Mouse (Mus musculus) CH12.LX (cell line): ENCODE results near the gene Sec14l1. TPM values are rescaled to one million over a fixed set of nuclear protein-coding genes. Genes with fewer than 3 reads are reported as not detected.

ENCODE experiments used
- DNase-seq: peaks from one replicate; pipeline ENCODE4 v3.0.0-alpha.2; 2013; ENCODE audit errors: extremely low read depth
- H3K27ac ChIP-seq: 2 replicates; pipeline ENCODE4 v1.5.1; 2012; ENCODE audit warnings: low read depth, mild to moderate bottlenecking, control low read depth, moderate library complexity; ENCODE audit not compliant: insufficient read depth
- H3K27me3 ChIP-seq: replicated peaks from 2 replicates; pipeline ENCODE3; 2012; ENCODE audit warnings: inconsistent platforms
- H3K36me3 ChIP-seq, 2 experiments: replicated peaks in 1 of 2; 2 replicates each; pipeline versions ENCODE3 to v1.6.1; 2012; ENCODE audit warnings: inconsistent platforms in 1 of 2, low read length in 1 of 2, mild to moderate bottlenecking in 1 of 2, mixed read lengths in 1 of 2, moderate library complexity in 1 of 2; ENCODE audit not compliant: control insufficient read depth in 1 of 2, insufficient read depth in 1 of 2
- H3K4me1 ChIP-seq, 2 experiments: 2 replicates each; pipeline ENCODE4 v1.6.1; 2012; ENCODE audit warnings: inconsistent platforms in 1 of 2, moderate library complexity in 1 of 2; ENCODE audit not compliant: insufficient read depth in 2 of 2, control insufficient read depth in 1 of 2
- H3K4me2 ChIP-seq: 2 replicates; pipeline ENCODE4 v1.6.1; 2012; ENCODE audit warnings: low read depth, mild to moderate bottlenecking, control low read depth; ENCODE audit not compliant: poor library complexity, insufficient read depth, severe bottlenecking
- H3K4me3 ChIP-seq, 3 experiments: fragments of 150-350 bp in 1 of 3; sonication (generic) in 1 of 3; replicated peaks in 1 of 3; 2 replicates each; pipeline versions ENCODE3 to v1.5.1; 2011 to 2012; ENCODE audit warnings: low read depth in 2 of 3, low read length in 2 of 3, mild to moderate bottlenecking in 2 of 3, moderate library complexity in 2 of 3, control low read depth in 1 of 3, improper control_type of control experiment in 1 of 3, inconsistent platforms in 1 of 3, mixed read lengths in 1 of 3; ENCODE audit not compliant: poor library complexity in 1 of 3
- H3K79me2 ChIP-seq: replicated peaks from 2 replicates; pipeline ENCODE4 v1.6.1; 2012; ENCODE audit warnings: mild to moderate bottlenecking, moderate library complexity; ENCODE audit not compliant: control insufficient read depth, poor library complexity, insufficient read depth, severe bottlenecking; ENCODE audit errors: extremely low read depth
- H3K9ac ChIP-seq: 2 replicates; pipeline ENCODE4 v1.6.1; 2012; ENCODE audit warnings: low read depth, mild to moderate bottlenecking, control low read depth, moderate library complexity; ENCODE audit not compliant: insufficient read depth
- H3K9me3 ChIP-seq: replicated peaks from 2 replicates; pipeline ENCODE3; 2012; ENCODE audit warnings: low read length, inconsistent platforms, mixed read lengths
- CHD1 ChIP-seq: IDR thresholded peaks from 2 replicates; pipeline ENCODE4 v1.6.1; 2012; ENCODE audit warnings: low read depth, low read length, improper control_type of control experiment, inconsistent platforms
- CTCF ChIP-seq, 2 experiments: IDR thresholded peaks in 1 of 2; conservative IDR thresholded peaks in 1 of 2; 2 replicates each; pipeline ENCODE4 v1.5.1; 2011 to 2012; ENCODE audit warnings: low read depth in 2 of 2, low read length in 2 of 2, improper control_type of control experiment in 1 of 2, inconsistent platforms in 1 of 2, mild to moderate bottlenecking in 1 of 2, moderate library complexity in 1 of 2
- GABPA ChIP-seq: IDR thresholded peaks from 2 replicates; pipeline ENCODE4 v1.6.1; 2012; ENCODE audit warnings: low read depth, low read length, improper control_type of control experiment, inconsistent platforms; ENCODE audit not compliant: insufficient replicate concordance
- HCFC1 ChIP-seq: IDR thresholded peaks from 2 replicates; pipeline ENCODE4 v1.6.1; 2012; ENCODE audit warnings: low read depth, mild to moderate bottlenecking, inconsistent platforms, low read length, improper control_type of control experiment
- JUN ChIP-seq: IDR thresholded peaks from 2 replicates; pipeline ENCODE4 v1.6.1; 2011; ENCODE audit warnings: low read depth, mild to moderate bottlenecking, low read length, improper control_type of control experiment, moderate library complexity; ENCODE audit not compliant: insufficient read depth
- JUND ChIP-seq: conservative IDR thresholded peaks from 2 replicates; pipeline ENCODE4 v1.6.1; 2011; ENCODE audit warnings: low read depth, low read length, improper control_type of control experiment
- MAFK ChIP-seq: IDR thresholded peaks from 2 replicates; pipeline ENCODE4 v1.6.1; 2011; ENCODE audit warnings: low read length, improper control_type of control experiment; ENCODE audit not compliant: insufficient replicate concordance
- MAX ChIP-seq: IDR thresholded peaks from 2 replicates; pipeline ENCODE4 v1.6.1; 2011; ENCODE audit warnings: low read length, improper control_type of control experiment
- MAZ ChIP-seq: IDR thresholded peaks from 2 replicates; pipeline ENCODE4 v1.6.1; 2012; ENCODE audit warnings: low read depth, mild to moderate bottlenecking, inconsistent platforms, low read length, improper control_type of control experiment, moderate library complexity
- MXI1 ChIP-seq: IDR thresholded peaks from 2 replicates; pipeline ENCODE4 v1.6.1; 2011; ENCODE audit warnings: mild to moderate bottlenecking, low read depth, low read length, improper control_type of control experiment
- MYC ChIP-seq: IDR thresholded peaks from 2 replicates; pipeline ENCODE4 v1.6.1; 2011; ENCODE audit warnings: low read depth, mild to moderate bottlenecking, improper control_type of control experiment, low read length
- POLR2AphosphoS2 ChIP-seq: IDR thresholded peaks from 2 replicates; pipeline ENCODE4 v1.6.1; 2011; ENCODE audit warnings: low read depth, low read length, improper control_type of control experiment
- RAD21 ChIP-seq: IDR thresholded peaks from 2 replicates; pipeline ENCODE4 v1.6.1; 2011; ENCODE audit warnings: low read depth, mild to moderate bottlenecking, low read length, improper control_type of control experiment, moderate library complexity
- SIN3A ChIP-seq: IDR thresholded peaks from 2 replicates; pipeline ENCODE4 v1.6.1; 2012; ENCODE audit warnings: low read length, improper control_type of control experiment, inconsistent platforms
- USF2 ChIP-seq: conservative IDR thresholded peaks from 2 replicates; pipeline ENCODE4 v1.6.1; 2011; ENCODE audit warnings: low read depth, low read length, improper control_type of control experiment
- ZC3H11A ChIP-seq: IDR thresholded peaks from 2 replicates; pipeline ENCODE4 v1.6.1; 2012; ENCODE audit warnings: low read depth, mild to moderate bottlenecking, inconsistent platforms, low read length, improper control_type of control experiment
- ZKSCAN1 ChIP-seq: IDR thresholded peaks from 2 replicates; pipeline ENCODE4 v1.6.1; 2012; ENCODE audit warnings: low read depth, inconsistent platforms, low read length, improper control_type of control experiment, borderline replicate concordance
- ZMIZ1 ChIP-seq: IDR thresholded peaks from 2 replicates; pipeline ENCODE4 v1.6.1; 2012; ENCODE audit warnings: low read depth, mild to moderate bottlenecking, inconsistent platforms, low read length, improper control_type of control experiment
- dilution Hi-C: fragments of 300-500 bp; cut with MboI; formaldehyde crosslinking; loops from 2 replicates; pipeline ENCODE4 v1.14.3; 2020; ENCODE audit warnings: low sequenced_read_pairs; ENCODE audit not compliant: extremely low pct_unique_long_range_greater_than_20kb, extremely low pct_ligation_motif_present
- in situ Hi-C: fragments of 300-500 bp; cut with MboI; formaldehyde crosslinking; loops from 3 replicates; pipeline ENCODE4 v1.14.3; 2019; ENCODE audit warnings: low sequenced_read_pairs, low pct_ligation_motif_present, low pct_unique_long_range_greater_than_20kb, mixed read lengths
- polyA plus RNA-seq: library from polyadenylated mRNA; unstranded; fragments of >175 nt; gene quantifications from 2 replicates; pipeline ENCODE4 v1.2.1, GENCODE M21; 2012; ENCODE audit warnings: low read depth; ENCODE audit not compliant: insufficient read length
- total RNA-seq, 2 experiments: library from RNA; depleted of rRNA; stranded (reverse); fragments of 300-350 nt in 1 of 2; fragments of >200 nt in 1 of 2; gene quantifications; 2 replicates each; pipeline ENCODE4 v1.2.3; 2012 to 2014

The Sec14l1 gene
- total and polyA plus RNA-seq, 3 experiments, result 18.5 to 28.2 (median 21.5) TPM

DNA sequence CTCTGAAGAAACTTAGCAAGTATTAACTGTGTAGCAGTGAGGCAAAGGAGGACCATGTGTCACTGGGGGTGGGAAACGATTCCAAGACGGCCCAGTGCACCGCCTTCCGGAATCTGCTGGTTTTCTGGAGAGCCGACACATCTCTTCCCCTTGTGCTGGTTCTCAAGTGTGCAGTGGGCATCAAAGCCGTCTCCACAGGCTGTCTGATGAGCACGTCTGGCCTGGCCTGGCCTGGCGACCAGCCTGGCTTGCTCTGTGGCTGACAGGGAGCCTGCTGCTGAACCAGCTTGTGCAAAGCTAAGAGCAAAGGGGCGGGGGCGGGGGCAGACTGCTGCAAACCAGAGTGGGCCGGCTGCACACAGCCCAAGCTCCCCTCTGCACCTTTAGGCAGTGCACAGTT, 14.5 kb downstream of the Sec14l1 start:
- Histone ChIP-seq H3K79me2 (no peaks in the 10 kb centered on the region), H3K27me3 (no peaks in the 10 kb centered on the region), H3K9ac (no peak overlapping the region), H3K4me1 (peaks cover 4 to 25% of the 10 kb centered on the region in 2 experiments), H3K36me3 (peaks cover 7 to 55% of the 10 kb centered on the region in 2 experiments), H3K9me3 (no peaks in the 10 kb centered on the region), H3K4me2 (no peak overlapping the region), H3K27ac (no peak overlapping the region), H3K4me3 (no peak overlapping the region)
- dilution Hi-C loops (no loop called here), in situ Hi-C loops (no loop called here)
- DNase-seq, result no peak
- TF ChIP-seq MAZ, result no peak

DNA sequence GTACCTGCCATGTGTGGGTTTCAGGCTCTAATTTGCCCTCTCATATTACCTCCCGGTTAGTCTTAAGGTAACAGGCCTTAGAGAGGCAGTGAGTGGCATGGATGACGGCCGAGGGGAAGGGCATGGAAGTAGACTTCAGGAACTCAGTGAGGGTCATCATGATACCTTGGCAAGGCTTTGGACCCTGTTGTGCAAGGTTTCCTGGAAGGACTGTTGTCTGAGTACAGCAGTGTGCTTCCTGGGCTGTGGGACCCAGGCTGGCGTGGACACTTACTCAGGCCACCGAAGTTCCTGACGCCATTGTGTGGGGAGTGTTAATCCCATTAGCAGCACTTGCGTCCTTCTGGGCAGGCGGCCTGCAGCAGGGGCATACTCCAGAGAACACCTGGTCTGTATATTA, 15.1 kb downstream of the Sec14l1 start:
- no peak for DNase-seq
- Histone ChIP-seq H3K9ac (no peak overlapping the region), H3K36me3 (peaks cover 11 to 60% of the 10 kb centered on the region in 2 experiments), H3K4me2 (no peak overlapping the region), H3K4me1 (peaks cover 3 to 21% of the 10 kb centered on the region in 2 experiments; a peak in 3 of 4 replicates), H3K27me3 (no peaks in the 10 kb centered on the region), H3K9me3 (no peaks in the 10 kb centered on the region), H3K79me2 (no peaks in the 10 kb centered on the region), H3K27ac (no peak overlapping the region), H3K4me3 (no peak overlapping the region)
- dilution Hi-C loops, result no loop called here
- TF ChIP-seq USF2 (no peak), RAD21 (no peak), JUND (no peak), MXI1 (no peak), ZC3H11A (no peak), CHD1 (no peak), MAFK (no peak), GABPA (no peak), SIN3A (no peak), ZKSCAN1 (no peak), ZMIZ1 (no peak)
- in situ Hi-C loops, result no loop called here

DNA sequence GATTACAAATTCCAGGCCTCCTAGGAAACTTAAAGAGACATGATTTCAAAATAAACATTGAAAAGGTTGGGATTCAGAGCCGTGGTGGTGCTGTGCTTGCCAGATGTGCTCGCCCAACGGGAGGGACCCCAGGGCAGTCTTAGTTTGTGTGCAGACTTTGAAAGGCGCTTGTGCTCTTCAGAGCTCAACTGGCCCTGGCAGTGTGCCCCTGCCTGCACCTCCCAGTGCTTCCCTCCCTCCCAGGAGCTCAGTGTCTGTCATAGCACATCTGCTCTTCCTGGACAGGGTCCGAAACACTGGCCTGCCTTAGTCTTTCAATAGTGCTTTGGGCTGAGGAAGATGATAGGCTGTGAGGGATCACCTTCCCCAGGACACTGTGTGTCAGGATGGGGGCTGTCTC, 15.9 kb downstream of the Sec14l1 start:
- no peak for DNase-seq
- Histone ChIP-seq H3K27ac (no peak overlapping the region), H3K27me3 (no peaks in the 10 kb centered on the region), H3K4me2 (no peak overlapping the region), H3K36me3 (peaks cover 11 to 58% of the 10 kb centered on the region in 2 experiments), H3K9ac (no peak overlapping the region), H3K4me1 (peaks cover 0 to 15% of the 10 kb centered on the region in 2 experiments; a peak in 2 of 4 replicates), H3K79me2 (no peaks in the 10 kb centered on the region), H3K4me3 (no peak overlapping the region), H3K9me3 (no peaks in the 10 kb centered on the region)
- dilution Hi-C loops, result no loop called here
- no peak for TF ChIP-seq CTCF (conservative IDR thresholded peaks at IDR 0.05 in 1 of 2, IDR thresholded peaks at IDR 0.05 in 1 of 2; ENCODE audit: low read depth in 2 of 2, low read length in 2 of 2)
- TF ChIP-seq JUN, result no peak
- no peak for TF ChIP-seq MYC
- TF ChIP-seq RAD21, result no peak
- TF ChIP-seq ZKSCAN1, result no peak
- TF ChIP-seq GABPA, result no peak
- no peak for TF ChIP-seq HCFC1
- TF ChIP-seq POLR2AphosphoS2, result no peak
- no peak for TF ChIP-seq SIN3A
- TF ChIP-seq MAX, result no peak
- no peak for TF ChIP-seq MAFK
- in situ Hi-C loops, result no loop called here
